Mouse (Mus musculus) erythroblast, embryonic 14.5 days (primary cell): ENCODE measurements around the gene Arhgef2. TPM values are rescaled to one million over a fixed set of nuclear protein-coding genes. Genes with fewer than 3 reads are reported as not detected.

Experiments
- H3K27me3 ChIP-seq: 2 replicates; pipeline ENCODE4 v1.6.1; 2012; ENCODE audit warnings: inconsistent platforms; ENCODE audit not compliant: control insufficient read depth
- H3K36me3 ChIP-seq: 2 replicates; pipeline ENCODE4 v1.6.1; 2012; ENCODE audit warnings: mild to moderate bottlenecking, inconsistent platforms; ENCODE audit not compliant: control insufficient read depth
- H3K4me1 ChIP-seq: 2 replicates; pipeline ENCODE4 v1.6.1; 2012; ENCODE audit warnings: inconsistent platforms; ENCODE audit not compliant: control insufficient read depth
- H3K4me3 ChIP-seq: replicated peaks from 2 replicates; pipeline ENCODE3; 2012; ENCODE audit warnings: moderate library complexity, mild to moderate bottlenecking, inconsistent platforms
- H3K9me3 ChIP-seq: 2 replicates; pipeline ENCODE4 v1.6.1; 2012; ENCODE audit warnings: low read length, inconsistent platforms, mixed read lengths; ENCODE audit not compliant: control insufficient read depth
- GATA1 ChIP-seq: IDR thresholded peaks from 2 replicates; pipeline ENCODE4 v1.6.1; 2012; ENCODE audit warnings: low read length, inconsistent platforms, mixed read lengths
- TAL1 ChIP-seq: IDR thresholded peaks from 3 replicates; pipeline ENCODE4 v1.6.1; 2012; ENCODE audit warnings: low read length, inconsistent platforms, mixed read lengths
- polyA plus RNA-seq: library from polyadenylated mRNA; stranded (reverse); fragments of >175 nt; gene quantifications from 2 replicates; pipeline ENCODE4 v1.2.3, GENCODE M21; 2012

Gene Arhgef2
- polyA plus RNA-seq, 1 experiment, result 0.13 TPM

DNA sequence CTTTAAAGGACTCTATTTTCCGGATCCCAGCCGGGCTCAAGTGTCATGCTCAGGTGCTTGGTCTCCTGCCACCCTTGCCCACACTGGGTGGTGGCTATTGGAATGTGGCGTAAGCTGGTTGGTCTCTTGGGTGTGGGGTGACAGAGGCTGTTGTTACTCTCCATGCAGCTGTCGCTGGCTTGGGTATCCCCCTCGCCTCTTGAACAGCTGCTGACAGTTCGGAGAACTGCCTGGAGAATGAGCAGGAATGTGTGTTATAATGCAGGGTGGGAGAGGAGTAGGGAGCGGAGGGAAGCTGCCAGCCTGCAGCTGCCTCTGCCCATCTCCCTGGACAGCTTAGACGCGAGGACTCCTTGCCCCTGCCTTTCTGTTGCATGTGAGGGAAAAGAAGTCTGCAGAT lies 24.3 kb downstream of the Arhgef2 start:
- no peaks in the 10 kb centered on the region for H3K9me3 ChIP-seq
- peaks cover 44% of the 10 kb centered on the region for H3K36me3 ChIP-seq
- no peaks in the 10 kb centered on the region for H3K27me3 ChIP-seq
- no peak for TF ChIP-seq TAL1
- TF ChIP-seq GATA1, result no peak
- H3K4me1 ChIP-seq, result peaks cover 23% of the 10 kb centered on the region
- no peak overlapping the region for H3K4me3 ChIP-seq

DNA sequence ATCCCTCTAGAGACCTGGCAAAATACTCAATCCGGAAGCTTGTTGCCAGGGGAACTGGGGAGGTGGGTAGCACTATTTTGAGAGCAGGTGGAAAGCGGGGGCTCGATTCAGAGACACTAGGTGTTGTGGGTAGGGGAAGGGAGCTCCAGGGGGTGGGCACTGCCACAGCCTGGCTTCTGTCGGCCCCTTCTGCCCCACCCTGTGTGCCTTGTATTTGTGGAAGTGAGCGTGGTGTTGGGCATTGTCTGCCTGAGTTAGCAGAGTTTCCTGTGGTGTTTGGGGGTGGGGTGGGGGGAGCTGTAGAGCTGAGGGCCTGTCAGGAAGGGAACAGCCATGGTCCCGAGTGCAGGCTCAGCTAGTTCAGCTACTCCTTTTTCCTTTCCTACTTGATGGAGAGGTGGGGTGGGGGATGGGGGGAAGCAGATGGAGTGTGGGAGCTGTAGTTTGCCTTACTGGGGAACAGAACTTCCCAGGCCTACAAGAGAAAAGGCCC lies 25.1 kb downstream of the Arhgef2 start:
- H3K9me3 ChIP-seq, result no peaks in the 10 kb centered on the region
- no peaks in the 10 kb centered on the region for H3K27me3 ChIP-seq
- no peak overlapping the region for H3K4me3 ChIP-seq
- no peak for TF ChIP-seq GATA1
- TF ChIP-seq TAL1, result no peak
- H3K36me3 ChIP-seq, result peaks cover 53% of the 10 kb centered on the region
- H3K4me1 ChIP-seq, result peaks cover 19% of the 10 kb centered on the region

DNA sequence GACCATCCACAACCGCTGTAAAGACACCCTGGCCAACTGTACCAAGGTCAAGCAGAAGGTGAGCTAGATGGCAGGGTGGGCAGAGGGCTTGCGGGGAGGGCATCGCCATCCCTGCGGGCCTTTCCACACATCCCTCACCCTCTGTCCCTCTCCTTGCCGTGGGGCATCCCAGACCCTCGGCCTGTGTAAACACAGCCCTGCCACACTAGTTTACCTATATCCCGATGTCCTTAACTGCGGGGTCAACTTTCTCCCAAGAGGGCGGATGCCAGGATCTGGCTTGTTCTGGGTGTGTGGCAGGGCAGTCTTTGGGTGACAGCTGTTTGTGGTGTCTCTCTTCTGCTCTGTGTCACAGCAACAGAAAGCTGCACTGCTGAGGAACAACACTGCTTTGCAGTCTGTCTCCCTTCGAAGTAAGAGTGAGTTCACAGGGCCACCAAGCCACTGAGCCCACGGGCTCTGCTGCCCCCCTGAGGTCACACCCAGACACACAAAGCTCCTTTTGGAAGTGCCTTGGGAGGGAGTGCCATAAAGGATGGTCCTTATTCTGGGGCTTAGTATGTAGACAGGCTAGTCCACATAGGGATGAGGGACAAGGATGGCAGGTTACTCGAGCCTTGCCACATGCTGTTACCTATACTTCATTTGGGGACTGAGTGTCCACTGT lies 26.3 kb downstream of the Arhgef2 start:
- H3K4me3 ChIP-seq, result no peak overlapping the region
- peaks cover 8% of the 10 kb centered on the region for H3K4me1 ChIP-seq
- H3K27me3 ChIP-seq, result no peaks in the 10 kb centered on the region
- TF ChIP-seq TAL1 (no peak), GATA1 (no peak)
- H3K36me3 ChIP-seq, result peaks cover 62% of the 10 kb centered on the region
- no peaks in the 10 kb centered on the region for H3K9me3 ChIP-seq

DNA sequence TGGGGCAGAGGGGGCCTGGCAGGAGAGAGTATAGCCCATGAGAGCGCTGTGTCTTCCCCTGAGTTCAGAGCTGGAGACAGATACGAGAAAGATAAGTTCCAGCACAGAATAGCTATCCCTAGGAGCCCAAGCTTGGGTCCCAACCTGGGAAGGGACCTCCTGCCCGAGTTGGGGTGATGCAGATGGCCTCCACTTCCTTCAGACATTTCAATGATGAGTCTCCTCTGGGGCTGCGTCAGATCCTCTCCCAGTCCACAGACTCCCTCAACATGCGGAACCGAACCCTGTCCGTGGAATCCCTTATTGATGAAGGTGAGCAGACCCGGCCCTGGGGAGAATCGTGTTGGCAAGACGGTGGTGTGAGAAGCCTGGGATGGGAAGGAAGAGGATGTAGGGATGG lies 27.3 kb downstream of the Arhgef2 start:
- no peaks in the 10 kb centered on the region for H3K9me3 ChIP-seq
- no peaks in the 10 kb centered on the region; the same call in none of the 2 replicates for H3K4me1 ChIP-seq
- no peaks in the 10 kb centered on the region for H3K27me3 ChIP-seq
- H3K4me3 ChIP-seq, result no peak overlapping the region
- peaks cover 65% of the 10 kb centered on the region for H3K36me3 ChIP-seq
- no peak for TF ChIP-seq TAL1
- TF ChIP-seq GATA1, result no peak

DNA sequence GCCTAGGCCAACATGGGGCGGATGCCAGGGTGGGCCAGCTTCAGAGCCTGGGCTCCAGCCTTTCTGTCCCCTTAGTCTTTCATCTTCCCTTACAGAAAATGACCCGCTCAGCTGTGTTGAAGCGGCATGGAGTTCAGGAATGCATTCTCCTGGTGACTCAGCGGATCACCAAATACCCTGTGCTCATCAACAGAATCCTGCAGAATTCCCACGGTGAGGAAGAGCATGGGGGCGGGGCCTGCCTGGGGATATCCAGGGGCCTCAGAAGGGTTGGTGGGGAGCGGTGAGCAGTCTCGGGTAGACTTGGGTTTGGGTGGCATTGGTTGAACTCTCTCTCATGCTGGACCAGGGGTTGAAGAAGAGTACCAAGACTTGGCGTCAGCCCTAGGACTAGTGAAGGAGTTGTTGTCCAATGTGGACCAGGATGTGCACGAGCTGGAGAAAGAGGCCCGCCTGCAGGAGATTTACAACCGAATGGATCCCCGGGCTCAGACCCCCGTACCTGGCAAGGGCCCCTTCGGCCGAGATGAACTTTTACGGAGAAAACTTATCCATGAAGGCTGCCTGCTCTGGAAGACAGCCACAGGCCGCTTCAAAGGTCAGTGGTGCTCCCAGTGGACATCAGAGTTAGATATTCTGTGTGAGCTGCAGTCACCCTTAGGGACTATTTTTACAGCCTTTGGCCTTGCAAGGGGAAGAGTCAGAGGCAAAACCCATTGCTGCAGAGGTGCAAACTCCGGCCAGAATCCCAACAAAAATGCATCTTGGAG lies 29.9 kb downstream of the Arhgef2 start:
- peaks cover 66% of the 10 kb centered on the region for H3K36me3 ChIP-seq

DNA sequence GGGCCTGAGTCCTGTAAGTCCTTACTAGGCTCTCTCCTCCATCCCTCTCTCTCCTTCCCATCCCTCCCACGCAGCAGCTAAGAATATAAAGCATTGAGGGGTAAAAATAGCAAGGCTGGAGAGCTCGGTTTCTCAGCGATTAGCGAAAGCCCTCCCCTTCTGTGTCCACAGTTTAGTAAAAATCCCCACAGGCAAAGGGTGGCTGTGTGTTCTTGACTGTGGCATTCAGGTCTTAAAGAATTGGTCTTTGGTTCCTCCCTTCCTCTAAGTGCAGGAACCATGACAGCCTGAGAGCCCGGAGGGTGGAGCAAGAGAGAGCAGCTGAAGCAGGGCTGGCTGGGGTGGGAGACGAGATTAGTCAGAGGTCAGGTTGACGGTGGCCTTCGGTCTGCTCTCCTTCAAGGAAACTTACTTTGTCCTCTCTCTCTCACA lies 30.8 kb downstream of the Arhgef2 start:
- H3K4me1 ChIP-seq, result no peaks in the 10 kb centered on the region; the same call in 1 of the 2 replicates
- peaks cover 58% of the 10 kb centered on the region for H3K36me3 ChIP-seq
- no peaks in the 10 kb centered on the region for H3K9me3 ChIP-seq
- no peak overlapping the region for H3K4me3 ChIP-seq
- no peaks in the 10 kb centered on the region for H3K27me3 ChIP-seq
- TF ChIP-seq TAL1, result no peak
- TF ChIP-seq GATA1, result no peak

More for the DNA sequence above, 29.9 kb downstream of the Arhgef2 start:
- TF ChIP-seq GATA1 (no peak), TAL1 (no peak)
- H3K9me3 ChIP-seq, result no peaks in the 10 kb centered on the region
- H3K4me1 ChIP-seq, result no peaks in the 10 kb centered on the region; the same call in 1 of the 2 replicates
- H3K4me3 ChIP-seq, result no peak overlapping the region
- H3K27me3 ChIP-seq, result no peaks in the 10 kb centered on the region

DNA sequence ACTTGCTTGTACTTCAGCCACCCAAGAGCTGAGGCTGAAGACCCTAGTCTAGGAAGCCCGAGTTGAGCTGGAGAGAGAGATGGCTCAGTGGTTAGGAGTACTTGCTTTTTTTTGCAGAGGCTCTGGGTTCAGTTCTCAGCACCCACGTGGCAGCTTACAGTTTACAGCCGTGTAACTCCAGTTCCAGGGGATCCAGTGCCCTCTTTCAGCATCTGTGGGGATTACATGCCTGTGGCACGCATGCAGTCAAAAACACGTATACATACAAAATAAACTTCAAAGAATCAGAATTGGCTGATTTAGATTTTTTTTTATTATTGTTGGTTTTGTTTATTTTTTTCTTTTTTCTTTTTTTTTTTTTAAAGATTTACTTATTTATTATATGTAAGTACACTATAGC lies 31.4 kb downstream of the Arhgef2 start:
- TF ChIP-seq GATA1 (no peak), TAL1 (no peak)
- Histone ChIP-seq H3K27me3 (no peaks in the 10 kb centered on the region), H3K4me3 (no peak overlapping the region), H3K9me3 (no peaks in the 10 kb centered on the region), H3K4me1 (no peaks in the 10 kb centered on the region; the same call in 1 of the 2 replicates), H3K36me3 (peaks cover 53% of the 10 kb centered on the region)

DNA sequence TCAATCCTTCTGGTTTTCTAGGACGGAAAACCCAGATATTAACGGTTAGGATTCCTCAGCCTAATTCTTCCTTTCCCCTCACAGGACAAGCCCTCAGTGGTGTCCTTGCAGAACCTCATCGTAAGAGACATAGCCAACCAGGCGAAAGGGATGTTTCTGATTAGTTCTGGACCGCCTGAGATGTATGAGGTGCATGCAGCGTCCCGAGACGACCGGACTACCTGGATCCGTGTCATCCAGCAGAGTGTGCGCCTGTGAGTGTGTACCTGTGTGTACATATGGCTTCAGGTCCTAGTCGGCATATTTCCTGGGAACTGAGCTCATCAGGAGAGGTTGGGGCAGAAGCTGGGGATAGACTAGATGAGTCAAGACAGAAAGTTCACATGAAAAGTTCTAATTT lies 33.5 kb downstream of the Arhgef2 start:
- H3K36me3 ChIP-seq, result peaks cover 52% of the 10 kb centered on the region
- H3K4me3 ChIP-seq, result no peak overlapping the region
- TF ChIP-seq TAL1 (no peak), GATA1 (no peak)
- H3K27me3 ChIP-seq, result no peaks in the 10 kb centered on the region
- H3K4me1 ChIP-seq, result no peaks in the 10 kb centered on the region
- H3K9me3 ChIP-seq, result no peaks in the 10 kb centered on the region

DNA sequence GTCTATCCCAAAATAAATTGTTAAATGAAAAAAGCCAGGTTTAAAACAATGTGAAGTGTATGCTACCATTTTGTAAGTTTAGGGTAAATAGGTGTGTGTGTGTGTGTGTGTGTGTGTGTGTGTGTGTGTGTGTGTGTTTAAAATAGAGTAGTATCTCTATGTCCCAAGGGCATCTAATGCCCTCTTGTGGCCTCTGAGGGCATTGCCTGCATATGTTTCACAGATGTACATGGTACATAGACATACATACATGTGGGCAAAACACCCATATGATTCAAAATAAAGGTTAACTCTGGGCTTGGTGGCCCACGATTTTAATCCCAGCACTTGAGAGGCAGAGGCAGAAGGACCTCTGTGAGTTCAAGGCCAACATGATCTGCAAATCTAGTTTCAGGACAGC lies 34.9 kb downstream of the Arhgef2 start:
- no peak for TF ChIP-seq GATA1
- TF ChIP-seq TAL1, result no peak
- Histone ChIP-seq H3K9me3 (no peaks in the 10 kb centered on the region), H3K4me3 (no peak overlapping the region), H3K4me1 (no peaks in the 10 kb centered on the region), H3K27me3 (no peaks in the 10 kb centered on the region), H3K36me3 (peaks cover 40% of the 10 kb centered on the region)
